Mouse (Mus musculus): Measurements from ENCODE around the gene Cyp2u1. TPM values are rescaled to one million over a fixed set of nuclear protein-coding genes. Genes with fewer than 3 reads are reported as not detected.

The Cyp2u1 gene
- polyA plus RNA-seq, 1 experiment from 2014 or later, result 0.14 TPM

DNA sequence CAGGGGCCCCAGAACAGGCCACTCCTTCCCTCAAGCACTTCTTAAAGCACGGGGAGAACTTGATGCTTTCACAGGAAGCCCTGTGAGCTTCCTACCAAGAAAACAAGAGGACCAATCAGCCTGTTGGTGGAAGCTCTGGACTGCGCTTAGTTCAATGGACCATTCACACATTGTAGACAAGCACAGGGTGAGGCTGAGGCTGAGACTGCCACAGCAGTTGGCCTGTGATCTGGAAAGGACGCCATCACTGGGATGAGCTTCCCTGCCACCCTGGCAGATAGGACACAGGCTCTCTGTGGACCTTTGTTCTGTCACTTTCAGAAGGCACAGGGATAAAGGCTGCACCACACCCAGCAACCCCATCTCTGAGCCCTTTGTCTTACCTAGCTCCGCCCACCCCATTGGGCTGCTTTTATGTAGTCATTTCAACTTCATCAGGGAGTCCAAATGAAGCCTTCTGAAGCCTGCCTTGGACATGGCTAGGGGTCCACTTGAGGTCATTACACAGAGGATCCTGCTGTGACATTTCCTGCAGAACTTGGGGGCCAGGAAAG lies 13.0 kb upstream of the Cyp2u1 start:
- Histone ChIP-seq H3K9me3 (replicated peaks; ENCODE audit: control insufficient read depth, low read length) (no peaks in the 10 kb centered on the region), H3K9ac (ENCODE audit: low read depth, low read length) (no peak overlapping the region), H3K27ac (ENCODE audit: low read length) (no peak overlapping the region), H3K27me3 (ENCODE audit: control insufficient read depth, insufficient read depth, low read depth, low read length) (no peaks in the 10 kb centered on the region), H3K4me1 (ENCODE audit: control insufficient read depth, low read depth, low read length) (no peaks in the 10 kb centered on the region), H3K36me3 (ENCODE audit: control insufficient read depth, insufficient read depth) (no peaks in the 10 kb centered on the region), H3K4me3 (ENCODE audit: low read depth, low read length) (no peak overlapping the region), H3K4me2 (ENCODE audit: low read depth, low read length) (no peak overlapping the region)
- ATAC-seq (ENCODE audit: low read depth), result no peak
- 52% methylated on average over 4 of the region's 4 CpGs for WGBS (ENCODE audit: insufficient replicate concordance)

DNA sequence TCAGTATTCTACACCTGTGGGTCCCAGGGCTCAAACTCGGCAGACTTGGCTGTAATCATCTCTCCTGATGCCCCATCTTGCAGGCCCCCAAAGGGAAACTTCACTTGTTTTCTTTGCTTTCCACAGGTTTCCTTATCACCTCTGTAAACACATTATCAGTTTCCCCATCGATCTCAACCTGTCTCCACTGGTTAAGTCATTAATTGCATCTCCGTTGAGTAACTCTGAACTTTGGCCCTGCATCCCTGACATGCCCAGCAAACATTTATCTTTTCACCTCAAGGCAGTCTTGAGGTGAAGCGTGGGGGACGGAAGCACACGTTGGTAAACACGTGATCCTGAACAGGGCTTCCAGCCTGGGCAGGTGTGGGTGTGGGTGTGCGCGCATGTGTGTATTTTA lies 9.3 kb upstream of the Cyp2u1 start:
- Histone ChIP-seq H3K27ac (ENCODE audit: low read length) (no peak overlapping the region), H3K9me3 (replicated peaks; ENCODE audit: control insufficient read depth, low read length) (no peaks in the 10 kb centered on the region; the same call in 1 of the 2 replicates), H3K4me1 (ENCODE audit: control insufficient read depth, low read depth, low read length) (no peaks in the 10 kb centered on the region), H3K4me2 (ENCODE audit: low read depth, low read length) (no peak overlapping the region; the same call in 1 of the 2 replicates), H3K27me3 (ENCODE audit: control insufficient read depth, insufficient read depth, low read depth, low read length) (no peaks in the 10 kb centered on the region), H3K36me3 (ENCODE audit: control insufficient read depth, insufficient read depth) (no peaks in the 10 kb centered on the region), H3K4me3 (ENCODE audit: low read depth, low read length) (no peak overlapping the region), H3K9ac (ENCODE audit: low read depth, low read length) (no peak overlapping the region)
- peak; percentile 45 for ATAC-seq (ENCODE audit: low read depth)
- WGBS (ENCODE audit: insufficient replicate concordance), result 62% methylated on average over 9 of the region's 9 CpGs

DNA sequence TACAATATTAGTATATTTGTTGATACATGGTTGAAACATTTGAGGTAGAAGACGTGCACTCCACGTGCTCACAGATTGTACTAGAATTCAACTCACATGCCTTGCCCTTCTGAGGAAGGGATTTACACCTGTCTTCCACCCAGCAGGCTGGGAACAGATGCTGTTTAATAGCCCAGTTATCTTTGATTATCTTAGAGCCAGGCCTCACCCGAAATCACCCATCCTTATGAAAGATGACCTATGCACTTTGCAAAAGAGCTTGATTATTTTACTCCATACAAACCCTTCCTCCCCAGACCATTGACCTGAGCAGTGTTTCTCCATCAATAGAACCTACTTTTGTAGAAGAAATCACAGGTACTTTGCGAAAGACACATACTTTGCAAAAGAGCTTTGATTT lies 7.5 kb upstream of the Cyp2u1 start:
- no peak for ATAC-seq (ENCODE audit: low read depth)
- H3K4me1 ChIP-seq (ENCODE audit: control insufficient read depth, low read depth, low read length), result no peaks in the 10 kb centered on the region
- H3K4me3 ChIP-seq (ENCODE audit: low read depth, low read length), result no peak overlapping the region
- H3K27me3 ChIP-seq (ENCODE audit: control insufficient read depth, insufficient read depth, low read depth, low read length), result no peaks in the 10 kb centered on the region
- H3K27ac ChIP-seq (ENCODE audit: low read length), result no peak overlapping the region
- H3K9me3 ChIP-seq (replicated peaks; ENCODE audit: control insufficient read depth, low read length), result no peaks in the 10 kb centered on the region; the same call in 1 of the 2 replicates
- no peaks in the 10 kb centered on the region for H3K36me3 ChIP-seq (ENCODE audit: control insufficient read depth, insufficient read depth)
- WGBS (ENCODE audit: insufficient replicate concordance), result 60% methylated on average over 4 of the region's 4 CpGs
- no peak overlapping the region for H3K4me2 ChIP-seq (ENCODE audit: low read depth, low read length)
- H3K9ac ChIP-seq (ENCODE audit: low read depth, low read length), result no peak overlapping the region

DNA sequence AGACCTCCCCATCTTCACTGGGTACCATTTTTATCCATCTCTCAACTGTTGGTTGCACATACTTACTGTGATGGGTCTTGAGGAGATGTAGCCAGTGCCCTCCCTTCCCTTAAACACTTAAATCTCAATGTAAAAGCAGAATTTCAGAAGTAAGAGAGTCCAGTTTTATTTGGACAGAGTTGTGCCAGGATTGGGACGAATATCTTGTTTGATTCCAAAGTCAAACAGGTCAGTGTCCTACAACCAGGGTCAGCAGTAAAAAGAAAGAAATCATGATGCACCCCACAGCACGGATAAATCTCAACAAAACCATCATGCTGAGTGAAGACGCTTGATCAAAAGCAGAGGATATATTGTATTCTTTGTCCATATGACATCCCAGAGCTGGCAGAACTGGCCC lies 4.8 kb upstream of the Cyp2u1 start:
- Histone ChIP-seq H3K9ac (ENCODE audit: low read depth, low read length) (no peak overlapping the region), H3K9me3 (replicated peaks; ENCODE audit: control insufficient read depth, low read length) (no peaks in the 10 kb centered on the region; the same call in 1 of the 2 replicates), H3K27ac (ENCODE audit: low read length) (no peak overlapping the region), H3K36me3 (ENCODE audit: control insufficient read depth, insufficient read depth) (no peaks in the 10 kb centered on the region), H3K27me3 (ENCODE audit: control insufficient read depth, insufficient read depth, low read depth, low read length) (no peaks in the 10 kb centered on the region), H3K4me3 (ENCODE audit: low read depth, low read length) (no peak overlapping the region), H3K4me2 (ENCODE audit: low read depth, low read length) (no peak overlapping the region), H3K4me1 (ENCODE audit: control insufficient read depth, low read depth, low read length) (no peaks in the 10 kb centered on the region; the same call in 1 of the 2 replicates)
- ATAC-seq (ENCODE audit: low read depth), result no peak
- 57% methylated on average over 3 of the region's 3 CpGs for WGBS (ENCODE audit: insufficient replicate concordance)

DNA sequence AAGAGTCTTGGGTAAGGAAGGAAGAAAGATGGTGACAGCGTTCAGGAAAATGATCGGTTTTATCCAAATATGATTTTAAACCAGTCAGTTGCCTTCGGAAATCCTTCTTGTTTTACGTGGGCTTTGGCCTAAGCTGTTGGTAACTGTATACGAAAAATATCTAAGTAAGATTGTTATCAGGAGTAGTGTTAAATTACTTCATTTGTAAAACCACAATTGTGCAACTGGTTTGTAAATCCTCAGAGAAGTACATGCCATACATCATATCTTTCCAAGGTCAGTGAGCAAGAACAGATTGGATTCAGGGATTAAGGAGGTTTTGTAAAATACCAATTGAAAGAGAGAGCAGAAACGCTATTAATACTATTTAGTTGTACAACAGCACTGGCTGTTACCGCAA lies 3.2 kb upstream of the Cyp2u1 start:
- H3K4me3 ChIP-seq (ENCODE audit: low read depth, low read length), result no peak overlapping the region
- WGBS (ENCODE audit: insufficient replicate concordance), result 69% methylated on average over 7 of the region's 7 CpGs
- no peaks in the 10 kb centered on the region; the same call in 1 of the 2 replicates for H3K9me3 ChIP-seq (replicated peaks; ENCODE audit: control insufficient read depth, low read length)
- no peak for ATAC-seq (ENCODE audit: low read depth)
- no peaks in the 10 kb centered on the region for H3K27me3 ChIP-seq (ENCODE audit: control insufficient read depth, insufficient read depth, low read depth, low read length)
- H3K4me1 ChIP-seq (ENCODE audit: control insufficient read depth, low read depth, low read length), result peaks cover 4% of the 10 kb centered on the region
- no peak overlapping the region for H3K4me2 ChIP-seq (ENCODE audit: low read depth, low read length)
- H3K9ac ChIP-seq (ENCODE audit: low read depth, low read length), result no peak overlapping the region
- no peaks in the 10 kb centered on the region for H3K36me3 ChIP-seq (ENCODE audit: control insufficient read depth, insufficient read depth)
- no peak overlapping the region for H3K27ac ChIP-seq (ENCODE audit: low read length)

DNA sequence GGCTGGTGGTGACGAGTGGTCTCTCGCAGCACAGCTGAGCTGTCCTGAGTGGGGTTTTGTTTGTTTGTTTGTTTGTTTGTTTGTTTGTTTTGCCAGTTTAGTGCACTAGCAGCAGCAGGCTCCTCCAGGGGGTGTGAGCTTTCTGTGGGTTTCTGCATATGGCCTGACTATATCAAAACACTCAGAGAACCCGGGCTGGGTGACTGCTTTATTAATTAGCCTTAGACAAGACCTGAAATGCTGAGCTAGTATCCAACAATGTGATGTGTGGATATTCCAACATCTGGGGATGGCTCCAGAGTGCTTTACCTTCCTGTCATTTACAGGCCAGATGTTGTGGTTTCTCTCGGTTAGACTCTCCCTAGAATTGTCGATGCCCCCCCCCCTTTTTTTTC lies 290 bp upstream of the Cyp2u1 start:
- Histone ChIP-seq H3K9ac (ENCODE audit: low read depth, low read length) (no peak overlapping the region; the same call in 1 of the 2 replicates), H3K4me2 (ENCODE audit: low read depth, low read length) (peak overlapping the region; percentile 84), H3K9me3 (replicated peaks; ENCODE audit: control insufficient read depth, low read length) (no peaks in the 10 kb centered on the region), H3K4me3 (ENCODE audit: low read depth, low read length) (peak overlapping the region; percentile 64), H3K36me3 (ENCODE audit: control insufficient read depth, insufficient read depth) (no peaks in the 10 kb centered on the region), H3K27ac (ENCODE audit: low read length) (no peak overlapping the region), H3K27me3 (ENCODE audit: control insufficient read depth, insufficient read depth, low read depth, low read length) (no peaks in the 10 kb centered on the region), H3K4me1 (ENCODE audit: control insufficient read depth, low read depth, low read length) (peaks cover 4% of the 10 kb centered on the region)
- 11% methylated on average over 5 of the region's 5 CpGs for WGBS (ENCODE audit: insufficient replicate concordance)
- no peak for ATAC-seq (ENCODE audit: low read depth)

DNA sequence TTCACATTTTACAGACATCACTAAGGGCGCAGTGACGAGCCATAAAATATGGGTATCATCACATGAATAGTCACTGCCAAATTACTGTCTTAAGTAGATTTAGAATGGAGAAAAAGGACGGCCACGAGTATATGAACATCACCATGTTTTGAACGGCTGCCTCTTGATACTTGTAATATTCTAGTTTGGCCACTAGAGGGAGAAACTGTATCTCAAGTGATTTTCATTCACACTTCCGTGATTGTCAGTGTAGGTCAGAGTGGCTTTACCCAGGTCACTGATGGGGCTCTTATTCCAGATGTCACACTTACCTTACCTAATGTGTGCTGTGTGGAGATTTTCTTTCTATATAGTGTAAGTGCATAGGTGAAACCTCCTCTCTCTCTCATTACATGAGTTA lies 3.1 kb downstream of the Cyp2u1 start:
- Histone ChIP-seq H3K36me3 (ENCODE audit: control insufficient read depth, insufficient read depth) (no peaks in the 10 kb centered on the region), H3K27me3 (ENCODE audit: control insufficient read depth, insufficient read depth, low read depth, low read length) (no peaks in the 10 kb centered on the region), H3K27ac (ENCODE audit: low read length) (no peak overlapping the region), H3K9me3 (replicated peaks; ENCODE audit: control insufficient read depth, low read length) (no peaks in the 10 kb centered on the region), H3K4me3 (ENCODE audit: low read depth, low read length) (no peak overlapping the region), H3K4me2 (ENCODE audit: low read depth, low read length) (no peak overlapping the region), H3K4me1 (ENCODE audit: control insufficient read depth, low read depth, low read length) (peaks cover 4% of the 10 kb centered on the region), H3K9ac (ENCODE audit: low read depth, low read length) (no peak overlapping the region)
- ATAC-seq (ENCODE audit: low read depth), result no peak
- 4% methylated on average over 6 of the region's 6 CpGs for WGBS (ENCODE audit: insufficient replicate concordance)

DNA sequence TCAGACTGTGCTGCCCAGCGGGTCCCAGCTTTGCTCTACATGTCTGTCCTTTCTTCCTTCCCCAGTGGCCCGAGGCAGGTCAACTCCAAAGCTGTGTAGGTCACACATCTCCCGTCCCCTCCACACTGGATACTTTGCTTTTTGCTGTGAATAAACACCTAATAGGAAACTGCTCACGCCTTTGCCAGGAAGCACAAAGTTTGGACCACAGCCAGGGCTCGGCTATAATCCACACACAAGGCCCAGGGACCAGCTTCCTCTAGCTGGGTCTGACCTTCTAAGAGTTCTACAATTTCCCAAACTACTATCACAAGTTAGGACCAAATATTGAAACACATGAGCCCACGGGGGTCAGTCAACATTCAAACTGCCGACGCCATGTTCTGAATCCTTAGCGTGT lies 3.9 kb downstream of the Cyp2u1 start:
- H3K36me3 ChIP-seq (ENCODE audit: control insufficient read depth, insufficient read depth), result no peaks in the 10 kb centered on the region
- 68% methylated on average over 9 of the region's 9 CpGs for WGBS (ENCODE audit: insufficient replicate concordance)
- no peaks in the 10 kb centered on the region for H3K27me3 ChIP-seq (ENCODE audit: control insufficient read depth, insufficient read depth, low read depth, low read length)
- ATAC-seq (ENCODE audit: low read depth), result no peak
- H3K4me2 ChIP-seq (ENCODE audit: low read depth, low read length), result no peak overlapping the region
- no peaks in the 10 kb centered on the region for H3K9me3 ChIP-seq (replicated peaks; ENCODE audit: control insufficient read depth, low read length)
- no peak overlapping the region for H3K9ac ChIP-seq (ENCODE audit: low read depth, low read length)
- peaks cover 4% of the 10 kb centered on the region for H3K4me1 ChIP-seq (ENCODE audit: control insufficient read depth, low read depth, low read length)
- no peak overlapping the region for H3K27ac ChIP-seq (ENCODE audit: low read length)
- no peak overlapping the region for H3K4me3 ChIP-seq (ENCODE audit: low read depth, low read length)

DNA sequence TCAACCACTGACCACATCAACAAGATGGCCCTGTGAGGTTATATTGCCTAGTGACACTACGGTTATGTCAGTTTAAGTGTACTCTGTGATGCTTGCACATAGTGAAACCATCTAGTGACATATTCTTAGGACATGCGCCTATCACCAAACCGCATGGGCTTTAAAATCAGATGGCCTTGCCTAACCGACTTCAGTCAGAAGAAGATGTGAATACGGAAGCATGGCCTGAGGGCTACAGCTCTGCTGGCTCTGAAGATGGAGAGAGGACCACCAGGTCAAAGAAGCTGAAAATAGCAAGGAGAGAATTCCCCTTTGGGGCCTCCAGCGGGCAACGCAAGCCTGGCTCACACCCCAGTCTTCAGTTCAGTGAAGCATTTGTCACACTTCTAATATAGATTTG lies 6.1 kb downstream of the Cyp2u1 start:
- Histone ChIP-seq H3K36me3 (ENCODE audit: control insufficient read depth, insufficient read depth) (no peaks in the 10 kb centered on the region), H3K9ac (ENCODE audit: low read depth, low read length) (no peak overlapping the region), H3K27me3 (ENCODE audit: control insufficient read depth, insufficient read depth, low read depth, low read length) (no peaks in the 10 kb centered on the region), H3K4me3 (ENCODE audit: low read depth, low read length) (no peak overlapping the region), H3K9me3 (replicated peaks; ENCODE audit: control insufficient read depth, low read length) (no peaks in the 10 kb centered on the region), H3K4me1 (ENCODE audit: control insufficient read depth, low read depth, low read length) (no peaks in the 10 kb centered on the region; the same call in 1 of the 2 replicates), H3K4me2 (ENCODE audit: low read depth, low read length) (no peak overlapping the region), H3K27ac (ENCODE audit: low read length) (no peak overlapping the region)
- 76% methylated on average over 7 of the region's 7 CpGs for WGBS (ENCODE audit: insufficient replicate concordance)
- ATAC-seq (ENCODE audit: low read depth), result no peak

All from liver, embryonic 16.5 days (tissue).